Mouse (Mus musculus) frontal cortex, postnatal 14 days (tissue): ENCODE data around the gene Slc11a1.
"Not testable (repeated sequence)": the region's sequence is repeated elsewhere in the genome, so short reads cannot be mapped to it uniquely, and the experiment has no call there.

Experiments
- DNase-seq, 2 experiments: peaks; one replicate each; pipeline ENCODE4 v3.0.0; 2022; ENCODE audit warnings: low spot score in 2 of 2

The Slc11a1 gene

GRCm38 (mm10) chr1:74374980-74375379 lies at the start of gene Slc11a1:
Gene Slc11a1 (plus strand): TSS chr1:74375195.
- no peak for DNase-seq

DNA sequence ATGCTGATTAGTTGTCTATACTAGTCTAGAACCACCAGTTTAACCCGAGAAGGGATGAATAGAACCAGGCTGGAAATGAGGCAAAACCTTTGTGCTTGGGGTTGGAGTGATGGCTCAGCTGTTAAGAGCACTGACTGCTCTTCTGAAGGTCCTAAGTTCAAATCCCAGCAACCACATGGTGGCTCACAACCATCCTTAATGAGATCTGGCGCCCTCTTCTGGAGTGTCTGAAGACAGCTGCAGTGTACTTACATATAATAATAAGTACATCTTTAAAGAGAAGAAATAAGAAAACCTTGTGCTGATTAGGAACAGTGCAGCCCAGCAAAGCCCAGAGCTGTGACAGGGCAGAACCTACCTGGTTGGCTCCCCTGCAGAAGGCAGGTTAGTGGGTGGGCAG lies 48.1 kb upstream of the Slc11a1 start:
- DNase-seq = not testable (repeated sequence)

DNA sequence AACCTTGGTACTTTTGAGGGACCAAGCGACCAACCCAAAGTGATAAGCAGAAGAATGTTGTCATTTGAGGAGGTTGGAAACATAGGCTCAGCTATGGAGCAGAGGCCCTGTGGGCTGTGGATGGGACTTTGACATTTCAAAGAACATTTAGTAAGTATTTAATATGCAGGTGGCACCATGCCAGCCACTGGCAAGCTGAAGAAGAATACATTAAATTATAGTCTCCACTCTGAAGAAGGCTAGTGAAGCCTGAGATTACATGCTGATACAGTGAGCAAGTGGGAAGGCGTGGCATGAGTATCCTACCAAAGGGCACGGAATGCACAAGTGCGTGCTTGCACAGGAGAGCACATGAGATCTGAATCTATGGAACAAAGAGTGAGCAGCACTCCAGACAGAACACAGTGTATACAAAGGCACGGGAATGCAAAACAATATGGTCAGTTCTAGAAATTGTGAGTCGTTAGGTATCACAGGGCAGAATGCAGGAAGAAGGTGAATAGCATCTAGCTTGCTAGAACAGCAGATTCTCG lies 45.0 kb upstream of the Slc11a1 start:
- no peak for DNase-seq

- DNase-seq = no peak
Observed at GRCm38 (mm10) chr1:74331046-74331681, 43.8 kb upstream of the Slc11a1 start.

- DNase-seq = peak; percentile 91 to 94
Observed at GRCm38 (mm10) chr1:74332241-74332763, 42.7 kb upstream of the Slc11a1 start.

DNA sequence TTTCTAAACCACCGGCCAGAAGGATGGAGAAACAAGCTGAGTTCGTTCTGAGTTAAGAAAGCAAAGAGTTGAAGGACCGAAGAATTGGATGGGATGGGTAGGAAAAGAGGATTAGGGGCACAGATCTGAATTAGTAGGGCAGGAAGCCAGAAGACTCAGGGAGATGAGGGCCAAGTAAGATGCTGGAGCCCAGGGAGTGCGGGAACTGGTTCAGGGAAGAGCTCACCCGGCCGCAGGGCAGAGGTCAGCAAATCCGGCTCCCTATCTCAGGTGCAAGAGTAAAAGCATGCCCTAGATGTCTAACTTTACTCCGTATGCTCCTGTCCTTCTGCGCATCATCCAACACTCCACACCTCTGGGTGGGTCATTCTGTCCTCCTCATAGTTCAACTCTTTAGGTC lies 42.1 kb upstream of the Slc11a1 start:
- DNase-seq = no peak

GRCm38 (mm10) chr1:74334607-74335006 lies 40.4 kb upstream of the Slc11a1 start:
- no peak for DNase-seq

DNA sequence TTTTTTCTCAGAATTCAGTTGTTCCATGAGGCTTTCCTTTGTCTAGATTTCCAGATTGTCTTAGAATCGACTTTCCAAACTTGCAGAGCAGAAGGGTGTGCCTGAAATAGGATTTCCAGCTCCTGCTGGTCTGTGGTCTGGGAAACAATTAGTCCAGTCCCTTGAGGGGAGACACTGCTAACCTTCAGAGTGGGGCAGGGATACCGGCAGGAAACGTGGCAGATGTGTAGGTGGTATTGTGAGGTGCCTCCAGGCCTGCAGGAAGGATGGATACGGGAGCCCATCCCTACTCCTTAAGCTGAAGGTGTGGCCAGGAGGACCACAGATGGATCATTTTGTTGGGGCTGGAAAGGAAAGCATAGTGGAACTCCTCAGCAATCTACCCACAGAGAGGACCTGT lies 40.0 kb upstream of the Slc11a1 start:
- DNase-seq = no peak

- no peak for DNase-seq
Observed at GRCm38 (mm10) chr1:74335436-74336170, 39.4 kb upstream of the Slc11a1 start.

- no peak for DNase-seq
Observed at GRCm38 (mm10) chr1:74337241-74337771, 37.7 kb upstream of the Slc11a1 start.

DNA sequence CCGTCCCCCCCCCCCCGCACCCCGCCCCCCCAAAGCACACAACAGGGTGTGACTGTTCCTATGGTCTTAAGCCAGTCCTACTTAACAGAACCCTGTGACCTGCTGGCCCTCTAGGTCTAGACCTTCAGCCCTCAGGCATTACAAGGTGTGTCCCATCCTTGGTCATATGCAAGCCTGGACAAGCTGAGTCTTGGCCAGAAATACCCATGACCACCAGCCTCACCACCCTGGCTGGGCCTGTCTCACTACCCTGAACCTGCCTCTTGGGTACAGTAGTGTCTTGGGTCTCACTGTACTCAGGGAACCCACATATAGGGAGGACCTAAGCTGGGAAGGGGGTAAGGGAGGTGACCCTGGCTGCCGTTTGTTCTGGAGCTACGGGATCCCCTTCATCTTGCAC lies 37.0 kb upstream of the Slc11a1 start:
- no peak for DNase-seq

- no peak for DNase-seq
Observed at GRCm38 (mm10) chr1:74338626-74339025, 36.4 kb upstream of the Slc11a1 start.

- no peak for DNase-seq
Observed at GRCm38 (mm10) chr1:74339917-74340316, 35.1 kb upstream of the Slc11a1 start.

- peak in 1 of 2 experiments; percentile 47 for DNase-seq
Observed at GRCm38 (mm10) chr1:74340361-74340764, 34.6 kb upstream of the Slc11a1 start.

DNA sequence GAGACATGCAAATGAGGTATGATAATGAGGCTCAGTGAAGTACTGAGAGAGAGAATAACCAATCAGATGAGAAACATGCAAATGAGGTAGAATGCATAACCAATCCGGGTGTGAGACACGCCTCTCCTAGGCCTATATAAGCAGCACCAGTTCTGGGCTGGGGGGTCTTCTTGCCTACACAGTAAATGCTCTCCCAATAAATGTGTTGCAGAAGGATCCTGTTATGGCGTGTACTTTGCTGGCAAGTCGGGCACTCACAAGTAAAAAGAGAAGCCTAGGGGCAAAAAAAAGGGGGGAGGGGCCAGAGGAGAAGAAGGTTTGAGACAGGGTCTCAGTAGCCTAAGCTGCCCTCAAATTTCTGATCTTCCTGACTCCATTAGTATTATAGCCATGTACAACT lies 34.0 kb upstream of the Slc11a1 start:
- DNase-seq = not testable (repeated sequence)

- no peak for DNase-seq
Observed at GRCm38 (mm10) chr1:74341898-74342297, 33.1 kb upstream of the Slc11a1 start.

DNA sequence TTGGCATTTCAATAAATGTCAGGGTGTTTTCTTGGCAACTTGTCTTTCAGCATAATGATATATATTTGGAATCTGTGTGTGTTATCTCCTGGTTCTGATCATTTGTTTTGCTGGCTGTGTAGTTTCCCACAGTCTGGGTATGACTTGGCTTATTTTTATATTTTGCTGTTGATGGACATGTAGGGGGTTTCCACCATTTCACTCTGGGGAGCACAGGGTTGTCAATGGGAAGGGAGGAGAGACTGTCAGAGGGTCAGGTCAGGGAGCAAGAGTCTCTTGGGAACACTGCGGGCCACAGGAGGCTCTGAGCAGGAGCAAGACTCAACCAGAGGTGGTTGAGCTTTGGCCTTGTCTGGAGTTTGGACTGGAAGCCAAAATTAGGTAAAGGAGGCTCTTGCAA lies 32.7 kb upstream of the Slc11a1 start:
- no peak for DNase-seq

DNA sequence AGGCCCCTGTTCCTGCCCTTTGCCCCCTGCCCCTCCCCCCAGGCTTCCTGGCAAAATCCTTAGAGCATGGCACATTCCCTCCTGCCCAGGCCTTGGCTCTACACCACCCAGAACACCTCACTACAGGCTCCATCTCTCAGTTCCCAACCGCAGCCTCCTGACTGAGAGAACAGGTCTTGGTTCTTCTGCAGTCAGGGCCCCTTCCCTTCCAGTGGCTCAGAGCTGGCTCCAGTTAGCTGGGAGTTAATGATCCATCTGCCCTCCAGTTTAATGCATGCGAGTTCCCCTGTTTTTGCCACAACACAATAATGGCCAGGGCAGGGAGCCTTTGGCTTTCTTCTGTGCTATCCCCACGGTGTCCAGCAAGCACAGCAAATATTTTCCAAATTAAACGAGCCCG lies 31.8 kb upstream of the Slc11a1 start:
- DNase-seq = no peak

DNA sequence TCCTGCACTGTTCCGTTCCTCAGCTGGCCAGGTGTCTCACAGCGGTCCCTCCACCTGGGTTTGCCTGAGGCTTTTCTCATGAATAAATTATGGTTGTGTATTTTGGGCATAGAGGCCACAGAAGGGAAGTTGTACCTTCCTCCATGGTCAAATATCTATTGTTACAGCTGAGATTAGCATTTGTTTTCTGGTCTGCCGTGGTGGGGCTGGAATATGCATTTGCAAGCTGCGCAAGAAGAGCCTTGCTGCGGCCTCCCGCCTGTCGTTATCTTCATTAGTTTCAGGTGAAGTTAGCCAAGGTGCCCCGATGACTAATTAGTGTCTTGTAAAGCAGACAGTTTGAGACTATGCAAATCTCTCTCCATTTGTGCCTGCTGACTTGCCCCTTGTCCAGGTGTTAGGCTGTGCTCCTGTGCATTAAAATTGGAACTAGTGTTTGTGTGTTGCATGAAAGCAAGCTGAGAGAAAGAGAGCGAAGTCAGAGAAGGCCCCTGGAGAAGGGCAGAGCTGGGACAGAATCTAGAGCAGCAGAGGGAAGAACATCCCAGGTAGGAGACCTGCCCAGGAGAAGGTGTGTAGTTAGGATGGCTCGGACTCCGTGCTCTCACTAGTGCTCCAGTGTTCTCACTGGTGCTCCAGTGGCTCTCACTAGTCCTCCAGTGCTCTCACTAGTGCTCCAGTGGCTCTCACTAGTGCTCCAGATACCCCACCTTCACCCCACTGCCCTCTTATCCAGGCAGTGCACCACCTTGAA lies 30.7 kb upstream of the Slc11a1 start:
- no peak for DNase-seq

- no peak for DNase-seq
Observed at GRCm38 (mm10) chr1:74351185-74351769, 23.7 kb upstream of the Slc11a1 start.

DNA sequence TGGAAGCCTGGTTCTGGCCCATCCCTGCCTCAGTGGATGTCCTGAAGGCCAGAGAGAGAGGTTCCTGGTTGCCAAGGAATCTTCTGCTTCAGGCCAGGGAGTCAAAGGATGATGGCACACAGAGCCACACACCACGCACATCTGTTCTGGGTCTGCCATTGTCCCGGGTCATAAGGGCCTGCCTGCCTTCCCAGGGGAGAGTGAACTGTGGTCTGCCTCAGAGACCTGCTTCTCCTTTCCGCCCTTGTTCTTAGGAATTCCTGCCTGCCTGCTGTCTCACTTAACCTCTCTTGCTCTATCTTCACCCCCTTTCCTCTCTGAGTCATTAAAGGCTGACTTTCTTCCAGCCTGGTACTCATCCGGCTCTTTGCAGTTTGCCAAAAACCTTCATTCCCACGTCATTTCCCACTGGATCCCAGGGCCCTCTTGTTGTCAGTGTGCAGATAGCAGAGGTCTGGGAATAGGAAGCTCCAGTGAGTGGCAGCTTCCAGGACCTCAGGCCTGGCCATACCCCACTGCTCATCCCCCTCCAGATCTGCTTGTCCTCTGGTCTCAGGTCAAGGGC lies 22.4 kb upstream of the Slc11a1 start:
- DNase-seq = no peak
